Mouse (Mus musculus): ENCODE results near the gene Acp6.
"Not testable (repeated sequence)": the region's sequence is repeated elsewhere in the genome, so short reads cannot be mapped to it uniquely, and the experiment has no call there.

The Acp6 gene

DNA sequence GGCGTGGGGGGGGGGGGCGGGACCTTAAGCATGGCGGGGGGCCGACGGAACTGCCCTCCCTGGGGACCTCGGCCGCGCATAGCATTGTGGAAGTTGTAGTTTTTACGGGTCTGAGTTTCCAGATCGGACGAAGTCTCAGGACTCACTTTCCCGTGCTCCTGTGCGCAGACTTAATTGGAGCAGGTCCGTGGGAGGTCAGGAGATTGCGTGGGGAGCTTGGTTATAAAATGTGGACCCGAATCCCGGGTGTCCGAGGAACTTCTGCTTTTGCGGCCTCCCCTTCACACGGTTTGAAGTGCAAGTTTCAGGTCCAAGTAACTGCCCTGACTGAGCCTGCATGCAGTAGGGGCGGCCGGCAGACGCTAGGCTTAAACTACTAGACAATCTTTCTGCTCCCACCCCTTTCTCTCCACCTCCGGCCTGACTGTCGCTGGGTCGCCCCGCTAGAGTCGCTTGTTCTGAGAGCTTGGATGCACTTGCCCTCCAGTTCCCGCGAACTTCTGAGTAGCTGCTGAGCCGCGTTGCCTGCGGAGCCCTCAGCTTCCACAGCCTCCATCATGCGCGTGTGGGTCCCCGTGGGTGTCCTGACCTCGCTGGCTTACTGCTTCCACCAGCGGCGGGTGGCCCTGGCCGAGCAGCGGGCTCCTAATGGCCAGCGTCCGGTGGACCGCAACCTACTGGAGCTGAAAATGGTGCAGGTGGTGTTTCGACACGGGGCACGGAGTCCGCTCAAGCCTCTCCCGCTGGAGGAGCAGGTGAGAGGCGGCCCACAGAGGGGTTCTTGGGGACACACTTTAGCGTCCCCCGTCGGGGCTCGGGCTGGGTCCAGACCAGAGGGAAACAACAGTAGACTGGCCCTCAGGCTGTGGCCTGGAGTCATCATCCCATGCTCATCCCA, at the start of gene Acp6:
TSS of gene Acp6 (plus strand) at position 167 of the 898 bp plus-strand sequence.
- peak; percentile 94 to 96 for DNase-seq

DNA sequence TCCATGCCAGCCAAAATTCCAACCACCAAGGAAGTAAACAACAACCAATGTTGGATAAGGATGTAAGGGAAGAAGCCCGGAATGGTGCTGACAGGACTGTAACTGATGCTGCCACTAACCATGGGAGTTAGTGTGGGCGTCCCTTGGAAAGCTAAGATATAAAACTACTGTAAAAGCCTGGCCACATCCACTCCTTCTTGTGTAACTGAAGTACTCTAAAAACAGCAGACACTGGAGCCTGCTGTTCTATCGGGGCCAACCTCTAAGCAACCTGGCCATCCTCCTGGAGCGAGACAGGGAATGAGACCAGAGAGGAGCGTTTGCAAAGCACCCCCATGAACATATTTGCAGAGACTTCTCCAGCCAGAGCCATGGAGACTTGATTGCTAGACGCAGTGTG, 41.1 kb upstream of the Acp6 start:
- DNase-seq, result no peak

DNA sequence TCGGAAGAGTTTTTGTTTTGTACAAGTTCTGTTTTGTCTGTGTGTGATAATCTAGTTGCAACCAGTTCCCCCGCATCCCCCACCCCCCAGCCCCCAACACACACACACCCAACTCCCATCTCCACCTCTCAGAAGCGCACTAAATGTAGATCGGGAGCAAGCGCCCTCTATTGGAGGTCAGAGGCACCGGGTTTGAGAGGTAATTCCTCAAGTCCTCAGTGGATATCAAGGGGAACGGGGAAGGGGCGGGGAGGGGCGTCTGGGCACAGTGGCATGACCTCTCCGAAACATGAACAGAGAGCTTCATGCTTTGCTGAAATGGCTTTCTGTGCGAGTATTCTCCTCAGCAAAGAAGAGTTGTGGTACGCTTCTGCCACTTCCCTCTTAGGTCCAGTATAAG, 40.3 kb upstream of the Acp6 start:
- no peak for DNase-seq

DNA sequence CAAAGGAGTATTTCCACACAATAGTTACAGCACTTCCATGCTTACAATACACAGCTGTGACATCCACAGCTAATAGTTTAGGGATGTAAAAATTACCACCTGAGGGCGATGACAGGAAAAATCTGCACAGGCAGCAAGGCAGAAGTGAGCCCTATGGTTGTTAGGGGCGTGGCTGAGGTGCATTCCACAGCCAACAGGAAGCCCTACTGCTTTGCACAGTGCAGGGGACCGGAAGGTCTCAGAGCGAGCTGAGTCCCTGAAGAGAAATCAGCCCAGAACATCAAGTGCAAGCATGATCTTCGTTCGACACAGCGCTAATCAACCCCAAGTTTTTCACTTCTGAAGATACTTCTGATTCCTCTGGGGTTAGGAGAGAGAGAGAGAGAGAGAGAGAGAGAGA, 34.4 kb upstream of the Acp6 start:
- no peak for DNase-seq

DNA sequence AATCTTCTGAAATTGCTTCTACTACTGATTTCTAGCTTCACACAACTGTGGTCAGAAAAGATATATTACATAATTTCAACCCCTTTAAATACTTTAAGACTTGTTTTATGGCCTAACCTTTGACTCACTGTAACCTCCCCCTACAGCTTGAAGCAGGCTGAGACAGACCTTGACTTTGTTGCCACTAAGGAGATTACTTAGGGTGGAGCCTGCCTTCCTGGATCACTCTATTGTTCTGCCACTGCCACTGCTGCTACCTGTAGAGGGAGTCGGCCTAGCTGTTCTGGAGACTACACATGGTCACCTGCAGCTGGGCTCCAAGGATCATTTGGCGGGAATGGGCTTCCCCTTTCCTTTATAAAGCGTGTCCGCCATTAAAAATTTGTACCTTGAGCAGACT, 29.2 kb upstream of the Acp6 start:
- DNase-seq, result no peak

DNA sequence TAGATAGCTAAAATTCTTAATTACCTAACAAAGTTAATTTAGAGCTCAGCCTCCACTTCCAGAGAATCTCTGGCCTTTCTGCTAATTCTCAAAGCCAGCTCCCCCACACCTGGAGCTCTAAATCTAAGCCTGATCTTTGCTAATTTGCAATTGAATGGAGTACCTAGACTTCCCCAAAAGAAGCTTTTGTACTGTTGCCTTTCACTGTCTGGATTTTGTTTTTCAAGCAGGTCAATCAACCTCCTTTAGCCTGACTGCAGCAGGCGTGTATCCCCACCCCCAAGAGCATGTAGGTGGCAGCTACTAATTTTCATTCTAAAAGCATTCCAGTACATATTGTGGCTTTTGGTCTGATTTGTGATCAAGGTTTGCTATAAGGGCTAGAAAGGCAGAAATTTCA, 20.9 kb upstream of the Acp6 start:
- not testable (repeated sequence) for DNase-seq

DNA sequence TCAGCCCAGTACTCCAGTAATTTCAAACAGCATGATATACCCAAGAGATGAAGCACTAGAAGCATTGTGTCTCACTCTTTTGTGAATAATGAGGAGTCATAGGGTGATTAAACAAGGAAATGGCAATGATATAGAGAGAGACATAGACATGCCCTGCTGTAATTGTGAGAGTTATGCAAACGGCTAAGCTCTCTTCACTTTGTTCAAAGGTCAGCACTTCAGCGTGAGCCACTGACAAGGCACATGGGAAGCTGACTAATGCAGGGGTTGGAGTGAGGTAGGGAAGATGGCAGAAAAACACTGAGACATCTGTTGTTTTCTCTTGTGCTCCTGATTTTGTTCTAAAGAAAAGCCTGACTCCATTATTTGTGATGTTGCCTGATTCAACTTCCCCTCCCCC, 7.5 kb upstream of the Acp6 start:
- peak in 1 of 2 experiments; percentile 60 for DNase-seq

DNA sequence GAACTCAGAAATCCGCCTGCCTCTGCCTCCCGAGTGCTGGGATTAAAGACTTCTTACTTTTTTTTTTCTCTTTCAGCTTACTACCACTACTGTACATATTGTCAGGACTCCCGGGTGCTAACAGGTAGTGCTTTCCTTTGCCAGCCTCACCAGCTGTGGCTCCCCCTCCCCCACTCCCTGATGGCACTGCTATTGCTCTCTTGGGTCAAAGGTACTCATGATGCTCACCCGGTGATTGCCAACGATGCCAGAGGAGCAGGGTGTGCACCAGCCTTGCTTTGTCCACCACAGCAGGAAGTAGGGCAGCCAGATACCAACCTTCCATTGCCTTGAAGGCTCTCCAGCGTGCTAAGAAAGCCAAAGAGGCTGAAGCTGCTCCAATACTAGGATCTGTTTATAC, 2.1 kb upstream of the Acp6 start:
- peak; percentile 54 to 74 for DNase-seq

DNA sequence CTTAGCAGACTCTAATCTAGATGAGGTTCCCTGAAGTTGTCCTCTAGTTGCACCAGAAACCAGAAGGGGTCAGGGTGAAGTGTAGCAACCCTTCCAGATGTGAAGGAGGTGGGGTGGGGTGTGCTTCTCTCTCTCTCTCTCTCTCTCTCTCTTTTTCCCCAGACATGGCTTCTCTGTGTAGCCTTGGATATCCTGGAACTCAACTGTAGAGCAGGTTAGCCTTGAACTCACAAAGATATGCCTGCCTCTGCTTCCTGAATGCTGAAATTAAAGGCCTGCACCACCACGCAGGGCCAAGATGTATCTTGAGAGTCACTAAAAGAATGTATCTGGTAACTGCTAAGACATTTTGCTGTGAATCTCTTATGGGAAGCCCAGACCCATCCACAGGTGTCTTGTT, 1.3 kb upstream of the Acp6 start:
- no peak for DNase-seq

DNA sequence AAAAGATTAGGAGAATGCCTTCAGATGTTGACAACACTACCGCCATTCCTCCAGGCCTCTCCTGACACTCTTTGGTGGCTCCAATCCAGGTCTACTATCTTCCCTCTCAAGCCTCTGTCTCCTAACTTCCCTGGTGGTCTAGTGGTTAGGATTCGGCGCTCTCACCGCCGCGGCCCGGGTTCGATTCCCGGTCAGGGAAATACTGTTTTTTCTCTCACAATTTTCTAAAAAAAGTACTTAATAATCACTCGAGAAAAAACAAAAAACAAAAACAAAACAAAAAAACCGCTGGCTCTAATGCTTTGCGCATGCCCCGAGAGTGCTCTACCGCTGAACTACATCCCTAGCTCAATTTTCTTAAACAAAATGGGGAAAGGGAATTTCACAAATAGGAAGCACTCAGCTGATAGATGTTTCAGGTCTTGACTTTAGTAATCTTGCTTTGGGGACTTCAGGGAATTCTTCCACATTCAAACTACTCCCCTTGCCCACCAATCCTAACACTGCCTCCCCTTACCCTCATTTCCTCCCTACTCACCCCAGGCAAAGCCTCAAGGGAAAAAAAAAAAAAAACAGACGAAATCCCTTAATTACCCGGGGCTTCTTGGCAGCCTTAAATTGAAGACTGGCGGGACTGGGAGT, 498 bp upstream of the Acp6 start:
- peak; percentile 76 to 89 for DNase-seq

DNA sequence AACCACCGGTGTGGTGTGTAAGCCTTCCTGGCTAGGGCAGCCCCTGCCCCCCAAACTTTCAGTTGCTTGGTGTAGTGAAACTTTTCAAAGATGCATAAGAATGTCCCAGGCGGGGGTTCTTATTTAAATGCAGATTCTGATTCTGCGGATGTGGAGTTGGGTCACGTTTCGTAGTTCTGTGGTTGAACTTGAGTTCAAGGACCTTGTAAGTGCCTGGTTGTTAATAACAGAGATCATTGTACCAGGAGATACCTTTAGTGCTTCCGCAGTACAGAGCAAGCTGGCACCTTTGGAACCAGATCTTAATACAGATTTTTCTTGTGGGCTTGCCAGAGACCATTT, 903 bp downstream of the Acp6 start:
- no peak for DNase-seq

DNA sequence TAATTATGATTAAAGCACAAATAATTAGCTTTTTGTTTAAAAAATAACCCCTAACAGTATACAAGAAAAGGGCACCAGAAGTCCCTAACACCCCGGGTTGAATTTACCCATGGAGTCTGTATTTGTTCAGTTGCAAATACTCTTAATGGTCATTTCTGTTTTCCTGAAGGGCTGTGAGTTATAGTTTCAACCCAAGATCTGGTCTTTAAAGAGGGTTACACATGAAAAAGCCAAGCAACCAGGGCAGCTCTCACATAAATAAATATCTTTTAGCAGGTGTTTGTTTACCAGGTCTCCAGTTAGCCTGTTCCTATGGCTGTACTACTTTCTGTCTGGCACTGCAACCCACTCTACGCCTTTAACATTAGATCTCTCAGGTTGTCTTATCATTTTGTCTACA, 1.4 kb downstream of the Acp6 start:
- no peak for DNase-seq

DNA sequence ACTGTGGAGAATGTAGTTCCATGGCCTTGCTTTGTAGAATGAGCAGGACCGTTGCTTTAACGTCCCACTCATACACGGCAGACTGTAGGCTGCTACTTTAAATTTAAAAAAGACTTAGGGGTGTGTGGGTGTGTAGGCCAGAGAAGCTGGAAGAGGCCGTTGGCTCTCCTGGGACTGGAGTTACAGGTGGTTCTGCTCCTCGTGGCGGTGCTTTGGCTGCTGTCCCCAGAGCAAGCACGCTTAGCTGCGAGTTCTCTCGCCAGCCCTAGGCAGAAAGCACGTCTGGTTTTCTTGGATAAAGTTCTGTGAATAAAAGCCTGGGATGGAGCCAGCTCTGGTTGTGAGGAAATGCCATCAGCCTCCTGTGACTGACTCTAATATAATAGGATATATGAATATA, 2.3 kb downstream of the Acp6 start:
- DNase-seq, result peak; percentile 37 to 68

DNA sequence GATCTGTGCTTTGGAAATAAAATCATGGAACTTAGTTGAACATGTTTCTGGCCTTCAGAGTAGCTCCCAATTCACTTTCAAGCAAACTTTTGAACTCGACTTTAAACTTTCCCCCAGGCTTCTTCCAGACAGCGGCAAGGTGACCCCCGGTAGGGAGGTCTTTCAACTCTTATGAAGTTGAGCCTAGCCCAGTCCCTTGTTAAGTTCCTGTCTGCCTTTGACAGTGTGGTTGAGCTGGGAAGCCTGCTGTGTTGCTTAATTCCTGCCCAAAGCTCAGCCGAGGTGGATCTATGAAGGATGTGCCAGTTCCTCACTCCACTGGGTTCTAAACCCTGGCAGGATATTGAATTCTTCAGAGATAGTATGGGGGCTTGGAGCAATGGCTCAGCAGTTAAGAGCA, 3.2 kb downstream of the Acp6 start:
- DNase-seq, result peak in 1 of 2 experiments; percentile 22

DNA sequence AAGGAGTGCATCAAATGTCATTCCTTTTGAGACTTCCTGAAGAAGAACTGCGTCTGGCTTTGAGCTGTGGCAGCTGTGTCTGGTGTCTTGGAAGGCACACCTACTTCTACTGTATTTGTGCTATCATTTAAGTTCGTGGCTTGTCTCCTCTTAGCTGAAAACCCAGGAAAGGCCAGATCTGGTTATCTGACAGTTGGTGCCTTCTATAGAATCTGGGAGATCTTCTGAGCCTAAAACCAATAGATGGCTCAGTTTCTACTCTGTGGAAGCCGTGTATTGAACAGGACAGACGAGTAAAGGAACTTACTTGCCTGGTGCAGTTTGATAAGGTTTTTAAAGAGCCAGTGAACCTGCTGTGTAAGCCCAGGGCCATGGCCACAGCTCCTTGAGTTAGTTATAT, 5.9 kb downstream of the Acp6 start:
- DNase-seq, result no peak

DNA sequence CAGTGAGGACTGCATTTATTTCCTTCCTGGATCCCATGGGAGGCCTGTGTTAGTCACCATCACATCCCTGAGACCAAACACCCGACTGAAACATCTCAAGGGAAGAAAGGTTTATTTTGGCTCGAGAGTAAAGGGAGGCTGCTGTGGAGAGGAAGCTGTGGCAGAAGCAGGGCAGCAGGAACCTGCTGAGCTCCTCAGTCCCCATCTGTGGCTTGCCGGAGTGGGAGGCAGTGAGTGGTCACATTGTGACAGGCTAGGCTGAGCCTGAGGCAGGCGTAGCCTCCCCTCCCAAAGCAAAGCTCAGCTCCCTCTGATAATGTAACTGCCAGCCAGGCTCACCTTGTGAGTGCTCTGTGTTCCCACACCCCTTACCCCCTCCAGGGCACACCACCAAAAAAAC, 8.5 kb downstream of the Acp6 start:
- DNase-seq, result peak in 1 of 2 experiments; percentile 23

DNA sequence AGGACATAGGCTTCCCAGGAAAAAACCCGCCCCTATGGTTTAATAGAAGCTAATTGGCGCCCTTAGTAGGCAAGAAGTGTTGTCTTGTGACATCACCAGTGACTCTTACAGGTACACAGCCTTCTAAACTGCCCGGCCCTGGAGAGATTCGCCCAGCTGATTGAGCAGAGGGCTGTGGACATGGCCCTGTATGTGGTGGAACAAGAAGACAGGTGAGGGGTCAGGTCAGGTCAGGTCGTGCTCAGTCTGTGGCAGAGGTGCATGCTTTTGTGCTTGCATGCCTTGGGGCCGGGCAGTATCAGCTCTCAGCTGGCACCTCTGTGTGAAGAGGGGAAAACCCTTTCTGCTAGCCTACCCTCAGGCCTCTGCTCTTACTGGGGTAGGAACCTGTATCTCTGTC, 13.0 kb downstream of the Acp6 start:
- peak; percentile 28 to 74 for DNase-seq

DNA sequence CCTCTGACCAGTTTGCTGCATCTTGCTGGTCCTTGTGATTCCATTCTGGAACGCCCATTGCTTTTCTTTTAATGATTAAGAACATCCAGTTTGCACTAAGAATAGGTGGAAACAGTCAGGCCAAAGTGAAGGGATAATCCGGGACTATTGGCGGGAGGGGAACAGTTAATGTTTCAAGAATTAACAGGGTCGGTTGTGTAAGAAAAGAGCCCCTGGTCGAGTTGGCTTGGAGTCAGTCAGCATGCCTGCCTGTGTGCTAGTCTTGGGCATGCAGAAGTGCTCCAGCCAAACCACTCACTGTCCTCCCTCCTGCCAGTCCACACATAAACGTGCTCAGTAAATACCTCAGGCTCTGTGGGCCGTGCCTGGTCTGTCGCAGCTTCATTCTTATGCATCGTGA, 13.7 kb downstream of the Acp6 start:
- DNase-seq, result peak; percentile 77 to 92

DNA sequence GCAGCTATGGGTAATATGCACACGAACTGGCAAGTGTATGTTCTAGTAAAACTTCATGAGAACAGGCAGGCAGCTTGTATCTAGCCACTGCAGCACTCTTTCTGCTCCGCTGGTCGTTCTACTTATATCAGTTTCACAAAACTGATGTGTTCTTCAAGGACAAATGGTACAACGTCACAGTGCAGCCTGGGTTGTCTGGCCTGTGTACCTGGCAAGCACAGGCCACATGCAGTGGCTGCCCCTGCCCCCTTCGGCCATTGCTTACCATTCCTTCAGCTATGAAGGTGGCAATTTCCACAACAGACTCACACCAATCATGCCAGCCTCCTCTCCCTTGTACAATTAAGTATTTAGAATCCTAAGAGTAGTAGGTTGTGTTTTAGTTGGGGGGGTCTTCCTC, 14.1 kb downstream of the Acp6 start:
- DNase-seq, result peak in 1 of 2 experiments; percentile 23

DNA sequence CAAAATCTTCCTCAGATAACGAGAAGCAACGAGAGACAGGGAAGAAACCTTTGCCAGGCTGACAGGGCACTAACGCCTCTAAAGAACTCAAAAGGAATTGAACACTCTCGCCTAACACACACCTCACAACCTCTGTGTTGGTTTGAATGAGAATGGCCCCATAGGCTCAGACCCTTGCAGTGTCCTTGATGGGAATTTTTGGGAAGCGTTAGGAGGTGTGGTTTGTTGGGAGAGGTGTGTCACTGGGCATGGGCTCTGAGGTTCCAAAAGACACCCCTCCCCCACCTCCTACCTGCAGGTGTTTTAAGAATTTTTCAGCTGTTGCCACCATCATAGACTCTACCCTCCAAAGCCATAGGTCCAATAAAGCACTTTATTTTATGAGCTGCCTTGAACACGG, 20.3 kb downstream of the Acp6 start:
- DNase-seq, result peak in 1 of 2 experiments; percentile 17

DNA sequence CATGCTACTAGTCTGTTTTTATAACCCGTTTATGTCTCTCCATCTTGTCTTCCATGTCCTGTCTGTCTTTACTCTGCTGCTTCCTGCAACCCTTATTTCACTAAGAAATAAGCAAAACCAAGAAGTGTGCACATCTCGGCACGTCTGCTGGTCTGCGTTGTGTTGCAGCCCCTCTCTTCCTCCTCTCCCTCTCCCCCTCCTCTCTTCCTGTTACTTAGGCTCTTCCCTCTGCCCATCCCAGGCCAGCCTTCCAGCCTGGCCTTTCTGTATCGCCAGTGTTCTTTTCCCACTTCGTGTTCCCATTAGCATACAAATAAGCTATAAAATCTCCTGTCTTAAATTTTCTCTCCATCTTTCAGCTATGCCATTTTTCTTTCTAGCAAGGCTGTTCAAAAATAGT, 21.9 kb downstream of the Acp6 start:
- no peak for DNase-seq

DNA sequence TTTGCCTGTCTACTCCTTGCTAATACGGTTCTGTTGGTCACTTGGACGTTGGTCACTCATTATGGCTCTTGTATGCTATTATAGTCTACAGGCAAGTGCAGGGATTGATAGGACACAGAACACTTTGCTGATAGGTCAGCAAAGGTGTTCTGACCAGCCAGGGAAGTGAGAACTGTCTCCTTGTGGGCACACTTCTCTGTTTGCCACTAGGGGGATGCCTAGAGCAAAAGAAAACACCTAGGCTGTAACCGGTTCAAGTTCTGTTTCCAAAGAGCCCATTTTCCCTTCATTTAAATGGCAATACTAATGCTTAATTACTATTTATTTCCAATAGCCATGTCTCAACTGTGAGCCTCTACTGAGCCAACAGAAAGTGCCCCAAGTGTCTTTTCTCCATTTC, 25.2 kb downstream of the Acp6 start:
- DNase-seq, result peak in 1 of 2 experiments; percentile 22

DNA sequence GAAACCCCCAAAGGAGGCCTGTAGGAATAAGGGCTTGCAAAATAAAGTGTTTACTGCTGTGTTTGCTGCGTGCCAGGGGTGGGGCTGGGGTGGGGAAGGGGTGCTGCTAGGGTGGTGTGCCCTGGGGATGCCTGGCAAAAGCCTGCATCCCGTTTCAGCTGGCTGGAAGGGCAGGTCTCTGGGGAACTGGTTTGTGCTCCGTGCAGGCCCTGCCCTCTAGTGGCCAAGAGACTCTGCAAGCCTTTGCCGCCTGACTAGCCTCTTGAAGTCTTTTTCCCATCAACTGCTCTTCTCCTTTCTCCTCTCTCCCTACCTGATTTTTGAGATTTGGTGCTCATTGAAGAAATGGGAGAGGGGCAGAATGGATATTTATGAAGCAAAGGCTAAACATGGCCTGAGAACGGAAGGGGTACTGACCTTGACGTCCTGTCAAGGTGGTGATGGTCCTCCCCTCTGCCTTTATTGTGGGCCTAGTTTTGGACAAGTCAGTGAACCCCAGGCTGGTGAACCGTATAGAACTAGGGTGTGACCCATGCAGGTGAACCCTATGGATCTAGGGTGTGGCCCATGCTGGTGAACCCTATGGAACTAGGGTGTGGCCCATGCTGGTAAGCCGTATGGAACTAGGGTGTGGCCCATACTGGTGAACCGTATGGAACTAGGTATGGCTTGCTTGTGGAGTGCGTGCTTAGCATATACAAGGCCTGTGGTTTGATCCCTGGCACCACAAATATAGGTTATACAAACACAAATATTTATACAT, 26.7 kb downstream of the Acp6 start:
- peak; percentile 85 to 86 for DNase-seq

DNA sequence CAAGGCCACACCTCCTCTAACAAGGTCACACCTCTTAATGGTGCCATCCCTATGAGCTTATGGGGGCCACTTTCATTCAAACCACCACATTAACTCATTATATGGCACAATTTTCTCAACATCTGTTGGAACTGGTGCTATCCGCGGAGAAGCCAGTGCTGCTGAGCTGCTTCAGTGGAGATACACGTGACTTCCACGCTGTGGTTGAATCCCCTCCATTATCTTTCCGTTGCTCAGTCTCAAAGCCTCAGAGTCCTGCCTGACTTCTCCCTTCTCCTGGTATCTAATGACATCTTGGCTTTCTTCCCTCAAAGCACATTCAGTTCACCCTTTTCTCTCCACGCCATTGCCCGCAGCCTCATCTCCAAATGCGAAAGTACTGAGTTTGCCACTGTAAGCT, 38.0 kb downstream of the Acp6 start:
- no peak for DNase-seq

Data from kidney, postnatal 25 days (tissue).